Mouse (Mus musculus): ENCODE measurements around the gene Barx2. TPM values are rescaled to one million over a fixed set of nuclear protein-coding genes. Genes with fewer than 3 reads are reported as not detected.

Gene Barx2
- total RNA-seq, 2 experiments from 2014 or later = 5.8 to 7.4 TPM

DNA sequence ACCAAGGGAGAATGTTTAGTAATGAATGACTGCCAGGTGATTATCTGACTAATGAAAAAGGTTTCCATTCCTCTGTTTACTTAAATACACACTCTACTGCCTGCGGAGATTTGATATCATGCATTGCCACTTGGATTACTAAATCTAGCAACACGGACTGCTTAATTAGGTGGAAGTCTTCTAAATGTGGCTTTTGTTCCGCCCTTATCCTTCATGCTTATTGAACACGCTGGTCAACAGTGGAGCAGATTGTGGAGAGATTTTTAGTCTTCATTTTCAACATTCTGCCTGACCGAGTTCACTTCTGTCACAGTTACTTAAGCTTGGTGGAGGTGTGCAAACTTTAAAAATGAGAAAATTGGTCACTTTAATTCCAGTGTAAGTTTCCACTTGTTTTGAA, 3.0 kb downstream of the Barx2 start:
- no peak for DNase-seq (ENCODE audit: low spot score in 2 of 2)
- intact Hi-C loops (cut with DNase I) = loop anchor here (5.0 kb wide), 1 partner anchor 113 kb away; no protein-coding TSS in a partner anchor

DNA sequence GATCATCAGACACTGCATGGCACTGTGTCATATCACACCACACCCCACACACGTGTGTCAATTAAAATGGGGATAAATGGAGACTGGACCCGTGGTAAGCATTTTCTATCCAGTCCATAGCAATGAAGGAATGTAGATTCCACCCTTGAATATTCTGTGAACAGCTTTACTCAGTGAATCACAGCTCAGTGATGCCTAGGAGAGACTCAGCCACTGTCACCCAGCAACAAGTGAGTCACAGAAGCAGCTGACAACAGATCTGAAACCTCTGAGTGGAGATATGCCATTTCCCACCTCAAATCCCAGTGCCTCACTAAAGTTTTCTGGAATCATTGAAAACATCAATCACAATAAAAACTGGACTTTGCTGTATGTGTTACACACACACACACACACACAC, 11.5 kb downstream of the Barx2 start:
- peak in 1 of 2 experiments; percentile 52 for DNase-seq (ENCODE audit: low spot score in 2 of 2)
- intact Hi-C loops (cut with DNase I) = no loop called here

DNA sequence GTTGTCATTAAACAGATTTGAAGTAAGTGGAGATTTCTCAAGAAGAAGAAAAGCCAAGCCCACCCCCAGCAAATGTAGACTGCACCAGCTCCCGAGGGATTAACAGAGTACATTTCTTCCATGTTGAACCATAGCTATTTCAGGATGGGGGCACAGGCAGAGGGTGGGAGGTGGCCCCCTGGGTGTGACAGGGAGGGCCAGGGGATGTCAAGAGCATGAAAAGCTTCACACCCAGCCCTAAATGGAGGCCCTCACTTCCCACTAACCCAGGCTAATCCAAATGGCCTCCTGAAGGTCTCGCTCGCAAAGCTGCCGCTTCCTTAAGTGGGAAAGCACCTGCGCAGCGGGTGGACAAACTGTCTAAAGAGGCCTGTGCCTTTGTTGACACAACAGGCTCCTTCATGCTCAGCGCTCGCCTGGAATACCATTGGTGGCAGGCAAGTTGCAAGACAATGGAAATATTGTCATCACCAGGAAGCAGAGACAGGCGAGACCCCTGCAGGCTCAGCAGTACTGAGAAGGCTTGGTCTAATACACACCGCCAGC, 18.4 kb downstream of the Barx2 start:
- no peak for DNase-seq (ENCODE audit: low spot score in 2 of 2)
- intact Hi-C loops (cut with DNase I) = no loop called here

DNA sequence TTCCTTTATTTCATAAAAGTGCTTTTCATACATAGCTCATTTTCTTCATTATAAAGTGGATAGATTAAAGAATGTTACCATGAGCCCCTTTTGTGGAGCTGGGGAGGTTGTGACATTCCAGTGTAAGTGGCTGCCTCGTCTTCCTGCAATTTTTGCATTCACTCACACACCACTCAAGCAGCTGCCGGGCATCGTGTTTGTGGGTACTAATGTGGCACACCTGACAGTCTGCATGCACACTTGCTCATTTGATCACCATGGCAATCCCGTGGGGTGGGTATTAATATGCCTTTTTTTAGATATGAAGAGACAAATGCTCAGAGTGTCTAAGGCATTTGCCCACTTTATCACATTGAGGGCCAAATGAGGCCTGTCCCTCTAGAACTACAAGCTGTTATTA, 24.9 kb downstream of the Barx2 start:
- intact Hi-C loops (cut with DNase I) = no loop called here
- DNase-seq (ENCODE audit: low spot score in 2 of 2) = no peak

DNA sequence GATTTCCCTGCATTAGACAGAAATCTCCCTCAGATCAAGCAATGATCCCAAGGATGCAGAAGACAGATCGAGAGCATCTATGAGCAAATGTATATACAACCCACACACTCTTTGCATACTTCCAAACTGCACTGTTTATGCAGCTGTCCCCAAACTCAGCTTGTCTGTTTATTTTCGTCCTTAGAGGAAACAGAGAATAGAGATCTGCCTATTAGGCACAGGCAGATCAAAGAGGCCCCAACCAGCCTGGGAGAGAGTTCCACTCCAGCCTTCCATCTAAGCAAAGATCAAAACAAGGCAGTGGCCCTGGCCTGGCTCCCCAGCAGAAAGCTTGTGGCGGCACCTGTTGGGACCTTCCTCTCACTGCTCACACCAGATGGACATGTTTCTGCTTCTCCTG, 27.0 kb downstream of the Barx2 start:
- intact Hi-C loops (cut with DNase I) = no loop called here
- DNase-seq (ENCODE audit: low spot score in 2 of 2) = no peak

DNA sequence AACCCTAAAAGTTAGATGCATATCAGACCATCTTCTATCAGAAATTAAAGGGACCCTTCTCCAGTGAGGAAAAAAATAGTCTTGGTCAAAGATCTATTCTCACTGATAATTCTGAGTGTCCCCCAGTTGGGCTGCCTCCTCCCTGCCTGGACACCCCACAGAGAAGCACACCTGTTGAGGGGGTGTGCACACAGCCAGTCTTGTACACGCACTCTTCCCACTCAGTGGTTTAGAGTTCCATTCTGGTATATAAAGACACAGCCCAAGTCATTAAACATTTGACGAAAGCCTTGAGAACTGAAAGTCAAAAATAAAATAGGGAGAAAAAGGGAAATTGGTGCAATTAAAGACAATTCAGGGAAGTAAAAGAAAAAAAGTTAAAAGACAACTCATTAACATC, 30.9 kb downstream of the Barx2 start:
- intact Hi-C loops (cut with DNase I) = no loop called here

DNA sequence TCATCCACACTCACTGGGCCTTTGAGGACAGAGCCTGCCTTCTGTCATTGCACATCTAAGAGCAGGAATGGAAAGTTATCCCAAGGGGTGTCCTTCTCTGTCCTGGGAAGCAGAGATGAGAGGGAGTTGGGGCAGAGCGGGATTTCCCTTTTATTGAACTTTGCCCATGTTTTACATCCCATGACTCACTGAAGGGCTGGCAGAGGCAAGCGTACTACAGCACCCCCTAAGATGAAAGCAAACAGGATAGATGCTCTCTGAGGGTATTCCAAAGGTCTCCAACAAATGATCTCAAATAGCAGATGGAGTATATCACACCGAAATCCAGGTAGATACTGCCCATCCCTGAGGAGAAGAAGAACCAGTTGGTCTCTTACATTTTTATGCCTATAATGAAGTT, 37.7 kb downstream of the Barx2 start:
- intact Hi-C loops (cut with DNase I) = no loop called here
- no peak for DNase-seq (ENCODE audit: low spot score in 2 of 2)

More for the DNA sequence above, 30.9 kb downstream of the Barx2 start:
- peak in 1 of 2 experiments; percentile 58 for DNase-seq (ENCODE audit: low spot score in 2 of 2)

DNA sequence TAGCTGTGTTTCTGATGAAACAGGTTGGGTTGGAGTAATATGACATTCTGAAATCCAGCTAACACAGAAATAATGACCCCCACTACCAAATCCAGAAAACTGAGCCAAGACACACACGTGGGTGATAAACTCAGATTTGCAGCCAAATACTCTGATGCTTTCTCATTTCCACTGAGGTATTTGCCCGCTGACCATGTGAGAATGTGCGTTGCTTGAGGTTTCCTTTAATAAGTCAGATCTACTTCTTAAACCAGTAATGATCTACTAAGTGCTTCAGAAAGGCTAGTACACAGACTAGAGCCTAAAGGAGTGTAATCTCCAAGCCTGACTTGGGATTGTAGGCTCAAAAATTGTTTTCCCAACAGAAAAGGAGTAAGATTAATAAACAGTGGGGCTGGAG, 39.0 kb downstream of the Barx2 start:
- intact Hi-C loops (cut with DNase I) = no loop called here
- no peak for DNase-seq (ENCODE audit: low spot score in 2 of 2)

DNA sequence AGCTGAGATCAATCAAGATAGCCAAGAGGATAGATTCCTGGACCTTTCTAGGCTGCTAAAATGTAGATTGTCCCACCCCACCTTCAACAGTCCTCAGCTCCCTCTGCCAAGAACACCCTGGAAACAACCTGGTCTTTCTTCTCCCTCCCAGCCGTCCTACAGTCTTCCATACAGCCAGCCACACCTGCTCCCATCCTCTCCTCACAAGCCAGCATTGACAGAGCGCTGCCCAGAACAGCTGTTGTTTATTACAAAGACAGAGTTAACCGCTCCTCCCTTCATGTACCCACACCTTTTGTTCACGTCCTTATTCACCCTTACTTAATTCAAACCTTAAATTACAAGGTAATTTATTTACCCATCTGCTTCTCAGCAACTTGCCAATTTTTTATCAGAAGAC, 41.9 kb downstream of the Barx2 start:
- intact Hi-C loops (cut with DNase I) = no loop called here
- no peak for DNase-seq (ENCODE audit: low spot score in 2 of 2)

DNA sequence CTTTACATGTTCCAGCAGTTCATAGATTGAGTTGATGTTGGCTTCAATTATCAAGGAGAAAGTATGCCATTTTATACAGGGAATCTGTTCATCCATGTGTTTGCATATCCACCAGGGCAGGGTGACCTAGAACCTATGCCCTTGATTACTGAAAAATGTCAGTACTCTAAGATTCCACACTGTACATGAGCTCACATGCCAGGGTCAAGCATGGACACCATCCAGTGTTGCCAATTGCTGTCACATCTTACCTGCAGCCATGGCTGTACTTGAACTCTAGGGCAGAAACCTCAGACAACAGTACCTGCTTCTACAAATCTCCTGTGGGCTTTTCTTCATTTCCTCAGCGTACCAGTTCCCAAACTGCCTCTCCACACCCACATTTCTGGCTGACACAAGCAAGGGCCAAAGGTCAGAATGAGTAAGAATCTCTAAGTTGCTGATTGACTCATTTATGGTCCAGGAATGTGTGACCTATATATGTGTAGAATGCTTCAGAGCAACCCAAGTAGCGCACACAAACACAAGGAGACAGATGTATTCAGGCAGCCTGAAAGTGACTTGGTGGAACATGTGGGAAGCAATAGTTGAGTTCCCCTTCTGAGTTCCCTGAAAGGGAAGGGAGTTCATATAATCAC, 44.3 kb downstream of the Barx2 start:
- DNase-seq (ENCODE audit: low spot score in 2 of 2) = no peak
- intact Hi-C loops (cut with DNase I) = no loop called here

DNA sequence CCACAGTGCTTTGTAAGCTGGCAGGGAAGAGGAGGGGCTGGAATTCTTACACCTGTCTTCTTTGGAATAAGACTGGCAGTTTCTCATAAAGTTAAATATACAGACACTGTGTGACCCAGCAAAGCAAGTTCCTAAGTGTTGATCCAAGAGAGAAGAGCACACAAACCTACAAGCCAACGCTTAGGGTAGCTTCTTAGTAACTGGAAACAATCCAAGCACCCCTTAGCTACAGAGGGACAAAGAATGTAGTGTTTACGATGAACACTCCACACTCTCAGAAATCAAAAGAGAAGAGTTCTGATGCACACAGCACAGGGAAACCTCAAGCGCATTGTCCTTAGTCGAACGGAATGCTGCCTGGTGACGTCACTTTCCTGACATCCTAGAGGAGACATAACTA, 49.4 kb downstream of the Barx2 start:
- intact Hi-C loops (cut with DNase I) = no loop called here
- no peak for DNase-seq (ENCODE audit: low spot score in 2 of 2)

DNA sequence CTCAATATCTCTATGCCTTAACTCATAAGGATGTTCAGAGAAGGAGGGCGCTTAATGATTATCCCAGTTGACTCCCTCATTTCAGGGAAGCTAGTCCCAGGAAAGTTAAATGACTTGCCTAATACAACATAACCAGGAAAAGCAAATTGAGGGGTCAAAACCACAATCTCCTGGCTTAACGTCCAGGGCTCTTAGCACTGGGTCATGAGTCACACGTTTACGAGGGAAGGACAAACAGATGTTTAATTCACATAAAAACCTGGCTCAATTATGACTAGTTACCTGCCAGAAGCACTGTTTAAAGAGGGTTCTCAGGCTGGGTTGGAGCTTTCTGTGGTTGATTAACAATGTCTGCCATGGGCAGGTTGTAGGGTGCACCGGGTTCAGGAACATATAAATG, 53.8 kb downstream of the Barx2 start:
- intact Hi-C loops (cut with DNase I) = loop anchor here (2.0 to 5.0 kb wide), 2 partner anchors 53 to 62 kb away; partner anchors contain the start of gene Barx2
- DNase-seq (ENCODE audit: low spot score in 2 of 2) = no peak

DNA sequence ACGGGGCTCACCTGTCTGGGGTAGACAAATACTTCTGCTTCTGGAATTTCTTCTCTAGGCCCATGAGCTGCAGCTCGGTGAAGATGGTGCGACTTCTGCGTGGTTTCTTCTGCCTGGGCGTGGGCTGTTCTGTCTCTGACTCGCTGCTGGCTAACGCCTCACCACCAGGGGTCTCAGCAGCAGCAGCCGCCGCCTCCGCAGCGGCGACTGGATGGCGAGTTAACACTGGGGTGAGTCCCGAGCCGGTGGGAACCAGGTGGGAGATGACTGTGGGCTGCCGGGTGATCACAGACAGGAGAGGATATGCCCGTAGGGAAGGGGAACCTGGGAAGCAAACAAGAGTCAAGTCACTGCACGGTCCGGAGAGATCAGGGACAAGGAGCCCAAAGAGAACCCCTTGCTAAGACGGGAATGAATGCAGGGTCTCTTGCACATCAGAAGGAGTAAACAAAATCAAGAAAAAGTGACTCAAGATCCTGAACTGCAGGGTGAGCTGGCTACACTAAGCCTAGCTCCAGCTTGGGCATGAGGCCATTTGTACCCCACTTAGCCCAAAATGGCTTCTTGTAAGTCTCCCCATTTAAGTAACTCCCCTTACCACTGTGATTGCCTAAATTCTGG, 54.4 kb downstream of the Barx2 start:
- peak; percentile 36 to 47 for DNase-seq (ENCODE audit: low spot score in 2 of 2)
- intact Hi-C loops (cut with DNase I) = loop anchor here (2.0 to 5.0 kb wide), 2 partner anchors 54 to 62 kb away; partner anchors contain the start of gene Barx2

DNA sequence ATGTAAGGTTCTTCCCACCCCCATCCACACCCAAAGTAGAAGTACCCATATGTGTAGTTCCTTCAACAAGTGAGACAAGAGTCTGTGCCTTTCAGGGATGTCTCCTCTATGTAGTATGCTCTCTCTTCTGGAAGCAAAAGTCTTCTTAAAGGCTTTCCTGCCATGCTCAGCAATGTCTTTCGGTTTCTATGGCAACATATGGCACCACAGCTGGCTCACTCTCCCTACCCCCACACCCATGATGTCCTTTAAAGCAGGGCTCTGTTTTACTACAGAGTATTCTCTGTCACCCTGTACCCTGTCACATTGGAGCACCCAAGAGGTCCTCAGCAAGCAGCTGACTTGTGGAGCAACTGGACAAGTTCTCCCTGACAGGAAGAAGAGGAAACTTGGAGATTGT, 55.8 kb downstream of the Barx2 start:
- intact Hi-C loops (cut with DNase I) = loop anchor here (5.0 kb wide), 1 partner anchor 60 kb away; no protein-coding TSS in a partner anchor
- peak; percentile 29 to 74 for DNase-seq (ENCODE audit: low spot score in 2 of 2)

DNA sequence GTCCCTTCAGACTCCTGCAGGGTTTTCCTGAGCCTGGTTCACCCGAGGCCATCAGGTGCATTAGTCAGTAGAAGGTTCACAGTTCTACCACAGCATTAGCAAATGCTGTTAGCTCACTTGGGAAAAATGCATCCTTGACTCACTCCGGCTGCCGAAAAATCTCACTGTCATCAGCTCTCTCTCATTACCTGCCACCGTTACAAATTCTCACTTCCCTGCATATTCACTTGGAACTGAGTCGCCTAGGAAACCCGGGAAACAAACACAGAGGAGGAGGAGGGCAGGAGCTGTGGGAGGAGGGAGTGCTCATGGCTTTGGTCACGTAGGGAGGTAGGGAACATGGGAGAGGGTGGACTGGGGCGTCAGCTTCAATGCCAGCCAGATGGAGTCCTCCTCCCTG, 56.8 kb downstream of the Barx2 start:
- peak; percentile 35 to 67 for DNase-seq (ENCODE audit: low spot score in 2 of 2)
- intact Hi-C loops (cut with DNase I) = loop anchor here (5.0 kb wide), 1 partner anchor 59 kb away; no protein-coding TSS in a partner anchor

DNA sequence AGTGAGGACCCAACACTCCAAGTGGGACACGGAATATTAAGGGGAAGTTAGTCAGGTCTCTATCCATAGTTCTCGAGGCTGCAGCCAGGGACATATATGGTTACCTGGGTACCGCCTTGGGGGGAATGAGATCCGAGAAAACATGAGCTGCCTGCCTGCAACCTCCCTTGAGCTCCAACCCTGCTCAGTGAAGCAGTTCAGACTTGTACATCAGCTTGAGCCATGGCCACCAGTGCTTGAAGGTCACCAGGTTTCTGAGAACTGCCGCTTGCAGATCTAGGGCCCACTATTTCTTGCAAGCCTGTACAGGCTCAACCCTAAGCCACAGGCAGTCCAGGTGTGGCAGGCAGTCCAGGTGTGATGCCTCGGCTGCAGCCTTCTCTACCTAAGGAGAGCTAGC, 57.6 kb downstream of the Barx2 start:
- intact Hi-C loops (cut with DNase I) = loop anchor here (5.0 kb wide), 1 partner anchor 58 kb away; no protein-coding TSS in a partner anchor
- no peak for DNase-seq (ENCODE audit: low spot score in 2 of 2)

DNA sequence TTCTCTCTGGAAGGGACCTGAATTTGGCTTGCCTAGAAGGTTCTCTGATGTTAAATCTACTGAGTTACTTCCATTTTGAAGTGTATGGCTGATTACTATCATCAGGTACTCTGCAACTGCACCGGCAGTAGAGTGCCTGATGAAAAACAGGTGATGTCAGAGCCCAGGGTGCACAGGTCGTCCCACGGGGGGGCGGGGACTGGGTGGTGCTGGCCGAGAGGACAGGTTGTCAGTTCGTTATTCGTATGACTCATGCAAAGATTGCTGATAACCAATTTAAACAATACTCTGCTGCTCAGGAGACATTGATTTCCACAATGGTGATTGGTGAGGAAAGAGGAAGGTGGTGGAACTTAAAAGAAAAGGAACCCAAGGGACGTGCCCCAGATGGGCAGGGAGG, 61.6 kb downstream of the Barx2 start:
- DNase-seq (ENCODE audit: low spot score in 2 of 2) = no peak
- intact Hi-C loops (cut with DNase I) = no loop called here

DNA sequence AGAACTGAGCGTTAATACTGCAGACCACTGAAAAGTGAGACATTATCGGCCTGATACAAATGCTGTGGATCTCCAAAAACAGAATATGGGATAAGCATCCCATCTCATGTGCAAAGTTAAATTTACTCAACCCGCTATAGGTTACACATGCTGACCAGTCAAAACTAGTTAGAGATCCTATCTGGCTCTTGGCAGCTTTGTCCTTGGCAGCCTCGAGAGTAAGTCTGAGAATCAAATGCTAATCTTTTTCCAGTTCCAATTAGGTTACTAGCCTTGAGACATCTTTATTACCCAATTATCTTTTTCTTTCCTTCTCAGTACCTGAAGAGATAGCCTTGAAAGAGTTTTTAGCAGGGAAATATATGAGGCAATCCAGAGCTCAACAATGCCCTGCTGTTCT, 62.6 kb downstream of the Barx2 start:
- intact Hi-C loops (cut with DNase I) = no loop called here
- DNase-seq (ENCODE audit: low spot score in 2 of 2) = no peak

DNA sequence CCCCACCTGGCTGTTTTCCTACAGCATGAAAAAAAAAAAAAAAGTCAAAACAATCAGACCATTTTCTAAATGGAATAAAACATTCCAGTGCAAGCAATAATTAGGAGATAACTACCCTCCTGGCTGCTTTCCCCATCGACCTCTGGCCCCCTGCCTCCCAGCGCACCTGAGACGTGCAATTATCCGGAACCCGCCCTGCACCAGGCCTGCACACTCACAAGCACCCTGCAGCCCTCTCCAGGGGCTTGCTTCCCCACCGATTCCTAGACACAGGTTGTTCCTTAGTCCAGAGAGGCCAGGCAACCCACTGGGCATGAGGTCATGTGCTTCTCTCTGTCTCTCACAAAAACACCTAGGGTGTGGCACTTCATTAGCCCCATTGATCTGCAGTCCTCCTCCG, 63.9 kb downstream of the Barx2 start:
- DNase-seq (ENCODE audit: low spot score in 2 of 2) = no peak
- intact Hi-C loops (cut with DNase I) = no loop called here

DNA sequence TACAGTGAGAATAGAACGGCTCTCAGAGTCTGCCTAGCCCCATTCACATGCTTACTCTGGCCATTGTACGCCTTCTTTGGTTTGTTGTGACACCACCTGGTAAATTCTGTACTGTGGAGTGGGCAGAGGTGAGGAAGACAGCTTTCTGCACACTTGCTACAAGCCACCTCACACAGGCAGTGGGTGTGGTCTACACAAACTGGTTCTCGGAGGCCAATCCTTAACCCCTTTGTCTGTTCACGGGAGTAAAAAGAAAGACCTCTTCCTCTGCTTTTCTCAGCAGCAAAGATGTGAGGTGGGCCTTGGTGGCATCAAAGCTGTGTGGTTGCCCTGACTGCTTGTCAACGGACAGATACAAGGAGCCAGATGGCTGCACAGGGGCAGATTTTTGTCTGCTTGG, 68.6 kb downstream of the Barx2 start:
- intact Hi-C loops (cut with DNase I) = no loop called here
- peak in 1 of 2 experiments; percentile 26 for DNase-seq (ENCODE audit: low spot score in 2 of 2)
